Mouse (Mus musculus): ENCODE measurements around the gene Icam4. TPM values are rescaled to one million over a fixed set of nuclear protein-coding genes. Genes with fewer than 3 reads are reported as not detected.

Icam4 gene
- total RNA-seq, 1 experiment = 1.5 TPM

DNA sequence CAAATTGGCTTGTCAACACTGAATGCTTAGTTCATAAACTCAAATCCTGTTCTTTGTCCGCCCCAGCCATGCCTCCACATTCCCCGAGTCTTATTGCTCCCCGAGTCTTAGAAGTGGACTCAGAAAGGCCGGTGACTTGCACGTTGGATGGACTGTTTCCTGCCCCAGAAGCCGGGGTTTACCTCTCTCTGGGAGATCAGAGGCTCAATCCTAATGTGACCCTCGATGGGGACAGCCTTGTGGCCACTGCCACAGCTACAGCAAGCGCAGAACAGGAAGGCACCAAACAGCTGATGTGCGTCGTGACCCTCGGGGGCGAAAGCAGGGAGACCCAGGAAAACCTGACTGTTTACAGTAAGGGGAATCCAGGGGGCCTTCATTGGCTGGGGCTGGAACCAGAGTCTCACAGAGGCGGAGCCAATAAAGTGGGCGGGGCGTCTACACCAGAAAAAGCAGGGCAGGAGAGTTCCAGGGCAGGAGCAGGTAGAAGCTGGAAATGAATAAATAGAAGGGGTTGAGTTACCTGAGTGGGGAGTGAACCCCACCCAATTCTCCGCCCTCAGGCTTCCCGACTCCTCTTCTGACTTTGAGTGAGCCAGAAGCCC, 5.4 kb downstream of the Icam4 start:
- Histone ChIP-seq H3K4me3 (ENCODE audit: insufficient read depth in 1 of 2, low read depth in 1 of 2, low read length in 2 of 2, poor library complexity in 1 of 2, severe bottlenecking in 1 of 2) (peak overlapping the region in 1 of 2 experiments; percentile 38; a peak in 2 of 4 replicates), H3K27ac (ENCODE audit: insufficient read depth, low read depth, low read length, poor library complexity, severe bottlenecking) (no peak overlapping the region), H3K4me1 (ENCODE audit: control insufficient read depth in 2 of 2, insufficient read depth in 2 of 2, low read length in 2 of 2, poor library complexity in 1 of 2) (peaks cover 0 to 44% of the 10 kb centered on the region in 2 experiments; a peak in 3 of 4 replicates), H3K9ac (ENCODE audit: insufficient read depth, low read depth, low read length, poor library complexity, severe bottlenecking) (no peak overlapping the region), H3K36me3 (ENCODE audit: control insufficient read depth, insufficient read depth, low read length, poor library complexity, severe bottlenecking) (no peaks in the 10 kb centered on the region), H3K9me3 (ENCODE audit: control insufficient read depth, insufficient read depth, low read depth, low read length) (no peaks in the 10 kb centered on the region)
- TF ChIP-seq CHD2 (IDR thresholded peaks at IDR 0.05; ENCODE audit: low read depth, low read length) (no peak), HCFC1 (IDR thresholded peaks at IDR 0.05; ENCODE audit: borderline replicate concordance, insufficient read depth, low read length) (no peak), ZNF384 (IDR thresholded peaks at IDR 0.05; ENCODE audit: low read depth, low read length) (no peak), MAFK (IDR thresholded peaks at IDR 0.05; ENCODE audit: insufficient read depth, low read depth, low read length) (no peak)
- in situ Hi-C loops (cut with MboI; ENCODE audit: low sequenced_read_pairs in 2 of 2, unreplicated experiment in 2 of 2) = no loop called here
- peak; percentile 81 for DNase-seq (ENCODE audit: low read depth, low spot score)

DNA sequence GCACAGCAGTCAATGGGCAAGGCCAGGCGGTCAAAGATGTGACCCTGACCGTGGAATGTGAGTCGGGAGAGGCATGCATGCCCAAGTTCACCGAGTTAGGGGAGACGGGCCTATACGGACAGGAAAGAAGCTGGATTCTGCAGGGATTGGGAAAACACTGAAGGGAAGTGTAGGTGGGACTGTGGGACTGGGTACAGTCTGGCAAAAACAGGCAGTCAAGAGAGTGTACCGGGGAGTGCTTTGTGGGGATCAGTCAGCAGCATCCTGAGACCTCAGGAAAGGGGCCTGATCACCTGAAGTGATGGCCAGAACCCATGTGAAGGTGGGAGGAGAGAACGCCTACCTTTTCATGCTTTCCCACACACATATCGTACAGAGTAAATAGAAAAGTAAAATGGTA, 6.4 kb downstream of the Icam4 start:
- in situ Hi-C loops (cut with MboI; ENCODE audit: low sequenced_read_pairs in 2 of 2, unreplicated experiment in 2 of 2) = no loop called here
- Histone ChIP-seq H3K9me3 (ENCODE audit: control insufficient read depth, insufficient read depth, low read depth, low read length) (no peaks in the 10 kb centered on the region), H3K27ac (ENCODE audit: insufficient read depth, low read depth, low read length, poor library complexity, severe bottlenecking) (no peak overlapping the region; the same call in 1 of the 2 replicates), H3K4me1 (ENCODE audit: control insufficient read depth in 2 of 2, insufficient read depth in 2 of 2, low read length in 2 of 2, poor library complexity in 1 of 2) (peaks cover 0 to 37% of the 10 kb centered on the region in 2 experiments; a peak in 3 of 4 replicates), H3K36me3 (ENCODE audit: control insufficient read depth, insufficient read depth, low read length, poor library complexity, severe bottlenecking) (no peaks in the 10 kb centered on the region), H3K4me3 (ENCODE audit: insufficient read depth in 1 of 2, low read depth in 1 of 2, low read length in 2 of 2, poor library complexity in 1 of 2, severe bottlenecking in 1 of 2) (peak overlapping the region in 1 of 2 experiments; percentile 13; a peak in 1 of 4 replicates), H3K9ac (ENCODE audit: insufficient read depth, low read depth, low read length, poor library complexity, severe bottlenecking) (no peak overlapping the region)
- DNase-seq (ENCODE audit: low read depth, low spot score) = no peak
- TF ChIP-seq HCFC1 (IDR thresholded peaks at IDR 0.05; ENCODE audit: borderline replicate concordance, insufficient read depth, low read length) (no peak), ZC3H11A (IDR thresholded peaks at IDR 0.05; ENCODE audit: borderline replicate concordance, low read depth, low read length) (no peak), MAFK (IDR thresholded peaks at IDR 0.05; ENCODE audit: insufficient read depth, low read depth, low read length) (no peak), CHD2 (IDR thresholded peaks at IDR 0.05; ENCODE audit: low read depth, low read length) (no peak), ZNF384 (IDR thresholded peaks at IDR 0.05; ENCODE audit: low read depth, low read length) (no peak)

DNA sequence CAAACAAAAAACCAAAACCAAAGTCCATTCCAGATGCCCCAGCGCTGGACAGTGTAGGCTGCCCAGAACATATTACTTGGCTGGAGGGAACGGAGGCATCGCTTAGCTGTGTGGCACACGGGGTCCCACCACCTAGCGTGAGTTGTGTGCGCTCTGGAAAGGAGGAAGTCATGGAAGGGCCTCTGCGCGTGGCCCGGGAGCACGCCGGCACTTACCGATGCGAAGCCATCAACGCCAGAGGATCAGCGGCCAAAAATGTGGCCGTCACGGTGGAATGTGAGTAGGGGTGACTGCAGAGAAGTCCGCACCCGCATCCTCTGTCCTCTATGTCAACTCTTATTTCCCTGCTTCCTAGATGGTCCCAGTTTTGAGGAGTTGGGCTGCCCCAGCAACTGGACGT, 7.0 kb downstream of the Icam4 start:
- in situ Hi-C loops (cut with MboI; ENCODE audit: low sequenced_read_pairs in 2 of 2, unreplicated experiment in 2 of 2) = no loop called here
- TF ChIP-seq MAFK (IDR thresholded peaks at IDR 0.05; ENCODE audit: insufficient read depth, low read depth, low read length) (no peak), HCFC1 (IDR thresholded peaks at IDR 0.05; ENCODE audit: borderline replicate concordance, insufficient read depth, low read length) (no peak), ZNF384 (IDR thresholded peaks at IDR 0.05; ENCODE audit: low read depth, low read length) (no peak), CHD2 (IDR thresholded peaks at IDR 0.05; ENCODE audit: low read depth, low read length) (no peak), ZC3H11A (IDR thresholded peaks at IDR 0.05; ENCODE audit: borderline replicate concordance, low read depth, low read length) (no peak)
- Histone ChIP-seq H3K36me3 (ENCODE audit: control insufficient read depth, insufficient read depth, low read length, poor library complexity, severe bottlenecking) (no peaks in the 10 kb centered on the region), H3K4me1 (ENCODE audit: control insufficient read depth in 2 of 2, insufficient read depth in 2 of 2, low read length in 2 of 2, poor library complexity in 1 of 2) (peaks cover 0 to 34% of the 10 kb centered on the region in 2 experiments; a peak in 3 of 4 replicates), H3K27ac (ENCODE audit: insufficient read depth, low read depth, low read length, poor library complexity, severe bottlenecking) (no peak overlapping the region), H3K4me3 (ENCODE audit: insufficient read depth in 1 of 2, low read depth in 1 of 2, low read length in 2 of 2, poor library complexity in 1 of 2, severe bottlenecking in 1 of 2) (peak overlapping the region; percentile 8 to 59; a peak in 3 of 4 replicates), H3K9me3 (ENCODE audit: control insufficient read depth, insufficient read depth, low read depth, low read length) (no peaks in the 10 kb centered on the region), H3K9ac (ENCODE audit: insufficient read depth, low read depth, low read length, poor library complexity, severe bottlenecking) (no peak overlapping the region)
- DNase-seq (ENCODE audit: low read depth, low spot score) = no peak

DNA sequence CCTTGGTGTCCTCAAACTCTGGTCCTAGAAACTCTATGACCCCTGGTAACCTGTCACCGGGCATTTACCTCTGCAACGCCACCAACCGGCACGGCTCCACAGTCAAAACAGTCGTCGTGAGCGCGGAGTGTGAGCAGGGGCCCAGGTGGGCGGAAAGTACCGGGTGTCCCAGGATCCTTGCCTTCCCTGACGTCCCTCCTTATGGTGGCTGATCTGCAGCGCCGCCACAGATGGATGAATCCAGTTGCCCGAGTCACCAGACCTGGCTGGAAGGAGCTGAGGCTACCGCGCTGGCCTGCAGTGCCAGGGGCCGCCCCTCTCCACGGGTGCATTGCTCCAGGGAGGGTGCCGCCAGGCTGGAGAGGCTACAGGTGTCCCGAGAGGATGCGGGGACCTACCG, 7.5 kb downstream of the Icam4 start:
- peak overlapping the region; percentile 55 to 59; a peak in 3 of 4 replicates for H3K4me3 ChIP-seq (ENCODE audit: insufficient read depth in 1 of 2, low read depth in 1 of 2, low read length in 2 of 2, poor library complexity in 1 of 2, severe bottlenecking in 1 of 2)
- no peak for TF ChIP-seq MAFK (IDR thresholded peaks at IDR 0.05; ENCODE audit: insufficient read depth, low read depth, low read length)
- no peak for TF ChIP-seq ZC3H11A (IDR thresholded peaks at IDR 0.05; ENCODE audit: borderline replicate concordance, low read depth, low read length)
- no peak for TF ChIP-seq HCFC1 (IDR thresholded peaks at IDR 0.05; ENCODE audit: borderline replicate concordance, insufficient read depth, low read length)
- TF ChIP-seq CHD2 (IDR thresholded peaks at IDR 0.05; ENCODE audit: low read depth, low read length) = no peak
- no peak for TF ChIP-seq ZNF384 (IDR thresholded peaks at IDR 0.05; ENCODE audit: low read depth, low read length)
- H3K4me1 ChIP-seq (ENCODE audit: control insufficient read depth in 2 of 2, insufficient read depth in 2 of 2, low read length in 2 of 2, poor library complexity in 1 of 2) = peaks cover 0 to 37% of the 10 kb centered on the region in 2 experiments; a peak in 3 of 4 replicates
- no peak overlapping the region for H3K9ac ChIP-seq (ENCODE audit: insufficient read depth, low read depth, low read length, poor library complexity, severe bottlenecking)
- no peak for DNase-seq (ENCODE audit: low read depth, low spot score)
- no peaks in the 10 kb centered on the region for H3K9me3 ChIP-seq (ENCODE audit: control insufficient read depth, insufficient read depth, low read depth, low read length)
- no peak overlapping the region for H3K27ac ChIP-seq (ENCODE audit: insufficient read depth, low read depth, low read length, poor library complexity, severe bottlenecking)
- in situ Hi-C loops (cut with MboI; ENCODE audit: low sequenced_read_pairs in 2 of 2, unreplicated experiment in 2 of 2) = no loop called here
- H3K36me3 ChIP-seq (ENCODE audit: control insufficient read depth, insufficient read depth, low read length, poor library complexity, severe bottlenecking) = no peaks in the 10 kb centered on the region

All from ES-E14 (cell line).